Mouse (Mus musculus) stomach, postnatal 0 days (tissue): ENCODE data around the gene Nf1. TPM values are rescaled to one million over a fixed set of nuclear protein-coding genes. Genes with fewer than 3 reads are reported as not detected.

Source experiments
- ATAC-seq: fragments of 200-750 bp; cut with Nextera tagmentation; 2 replicates; pipeline ENCODE4 v1.8.0; 2017; ENCODE audit not compliant: low FRiP score, low TSS enrichment
- DNase-seq: peaks from one replicate; pipeline ENCODE4 v3.0.0-alpha.2; 2016; ENCODE audit warnings: low spot score
- H3K27ac ChIP-seq: fragments of 300-500 bp; sonication (generic); replicated peaks from 2 replicates; pipeline ENCODE4 v1.5.1; 2014; ENCODE audit warnings: mild to moderate bottlenecking, control low read depth
- H3K27me3 ChIP-seq: fragments of 300-500 bp; sonication (generic); 2 replicates; pipeline ENCODE4 v1.6.1; 2014; ENCODE audit warnings: low read length; ENCODE audit not compliant: control insufficient read depth, insufficient read depth
- H3K36me3 ChIP-seq: fragments of 300-500 bp; sonication (generic); 2 replicates; pipeline ENCODE4 v1.6.1; 2014; ENCODE audit warnings: low read length, mixed read lengths; ENCODE audit not compliant: control insufficient read depth, insufficient read depth
- H3K4me1 ChIP-seq: fragments of 300-500 bp; sonication (generic); replicated peaks from 2 replicates; pipeline ENCODE4 v1.6.1; 2014; ENCODE audit warnings: antibody characterized with exemption; ENCODE audit not compliant: control insufficient read depth, insufficient read depth
- H3K4me2 ChIP-seq: fragments of 300-500 bp; sonication (generic); replicated peaks from 2 replicates; pipeline ENCODE4 v1.6.1; 2014; ENCODE audit warnings: low read depth, mild to moderate bottlenecking, control low read depth, moderate library complexity
- H3K4me3 ChIP-seq: fragments of 300-500 bp; sonication (generic); 2 replicates; pipeline ENCODE4 v1.5.1; 2014; ENCODE audit warnings: low read depth, low read length, control low read depth
- H3K9ac ChIP-seq: fragments of 300-500 bp; sonication (generic); 2 replicates; pipeline ENCODE4 v1.6.1; 2014; ENCODE audit warnings: mild to moderate bottlenecking, low read length, control low read depth, mixed read lengths
- H3K9me3 ChIP-seq: fragments of 300-500 bp; sonication (generic); 2 replicates; pipeline ENCODE4 v1.6.1; 2016; ENCODE audit warnings: low read length; ENCODE audit not compliant: control insufficient read depth
- CTCF ChIP-seq: IDR thresholded peaks from 2 replicates; pipeline ENCODE4 v1.5.1; 2016; ENCODE audit warnings: antibody characterized with exemption, low read depth, mild to moderate bottlenecking, moderate library complexity
- EP300 ChIP-seq: optimal IDR thresholded peaks from 2 replicates; pipeline ENCODE3; 2016; ENCODE audit warnings: antibody characterized with exemption
- WGBS: fragments of 180-500 bp; shearing (Covaris S2); extraction: QIAGEN DNeasy Blood & Tissue Kit; methylation state at CpG from one replicate; pipeline ENCODE4 v1.1.7; 2014; 5-methylcytosine and 5-hydroxymethylcytosine counted together
- polyA plus RNA-seq: library from polyadenylated mRNA; unstranded; fragments of >200 nt; fragmentation: Nextera tagmentation; extraction: Ambion mirVana; gene quantifications from 2 replicates; pipeline ENCODE4 v1.2.1, GENCODE M21; 2015

Nf1 gene
- polyA plus RNA-seq, 1 experiment from 2014 or later = 3.2 TPM

DNA sequence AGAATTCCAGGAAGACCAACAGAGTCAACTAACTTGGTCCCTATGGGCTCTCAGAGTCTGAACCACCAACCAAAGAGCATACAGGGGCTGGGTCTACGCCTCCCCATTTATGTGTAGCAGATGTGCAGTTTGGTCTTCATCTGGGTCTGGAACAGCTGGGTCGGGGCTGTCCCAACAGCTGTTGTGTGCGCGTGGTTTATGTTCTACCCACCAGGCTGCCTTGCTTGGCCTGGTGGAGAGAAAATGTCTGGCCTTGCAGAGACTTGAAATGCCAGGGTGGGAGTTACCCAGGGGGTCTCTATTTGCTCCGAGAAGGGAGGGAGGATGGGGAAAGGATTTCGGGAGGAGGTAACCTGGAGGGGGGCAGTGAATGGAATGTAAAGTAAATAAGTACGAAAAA, 224.0 kb downstream of the Nf1 start:
- H3K9ac ChIP-seq = no peak overlapping the region
- no peaks in the 10 kb centered on the region for H3K4me1 ChIP-seq
- no peak overlapping the region for H3K4me3 ChIP-seq
- no peak overlapping the region for H3K4me2 ChIP-seq
- no peaks in the 10 kb centered on the region for H3K27me3 ChIP-seq
- peaks cover 5% of the 10 kb centered on the region; the same call in 1 of the 2 replicates for H3K36me3 ChIP-seq
- ATAC-seq = no peak
- no peaks in the 10 kb centered on the region for H3K9me3 ChIP-seq
- no peak for DNase-seq
- WGBS = 91% methylated on average over 7 of the region's 7 CpGs
- H3K27ac ChIP-seq = no peak overlapping the region
- TF ChIP-seq EP300 = no peak
- TF ChIP-seq CTCF = no peak

DNA sequence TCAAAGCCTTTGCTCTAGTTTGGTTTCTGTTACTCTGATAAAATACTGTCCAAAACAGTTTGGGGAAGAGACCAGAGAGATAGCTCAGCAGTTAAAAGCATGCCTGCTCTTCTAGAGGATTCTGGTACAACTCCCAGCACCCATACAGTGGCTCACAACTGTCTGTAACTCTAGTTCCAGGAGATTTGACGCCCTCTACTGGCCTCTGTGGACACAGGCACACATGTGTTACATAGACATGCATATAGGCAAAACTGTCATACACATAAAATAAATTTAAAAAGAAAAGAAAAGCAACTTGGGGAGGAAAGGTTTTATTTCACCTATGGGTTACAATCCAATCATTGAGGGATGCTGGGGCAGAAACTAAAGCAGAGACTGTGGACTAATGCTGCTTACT, 227.5 kb downstream of the Nf1 start:
- no peaks in the 10 kb centered on the region for H3K4me1 ChIP-seq
- no peak overlapping the region for H3K9ac ChIP-seq
- H3K9me3 ChIP-seq = no peaks in the 10 kb centered on the region
- H3K27ac ChIP-seq = no peak overlapping the region
- peak; percentile 24; the same call in 1 of the 2 replicates for TF ChIP-seq CTCF
- TF ChIP-seq EP300 = no peak
- ATAC-seq = no peak
- 51% methylated on average over 1 of the region's 1 CpGs for WGBS
- peaks cover 9% of the 10 kb centered on the region; the same call in 1 of the 2 replicates for H3K36me3 ChIP-seq
- no peaks in the 10 kb centered on the region for H3K27me3 ChIP-seq
- no peak overlapping the region for H3K4me3 ChIP-seq
- DNase-seq = no peak
- H3K4me2 ChIP-seq = no peak overlapping the region

GRCm38 (mm10) chr11:79568197-79568911, 228.9 kb downstream of the Nf1 start:
- Histone ChIP-seq H3K4me1 (no peaks in the 10 kb centered on the region), H3K36me3 (peaks cover 6% of the 10 kb centered on the region; the same call in 1 of the 2 replicates), H3K4me2 (no peak overlapping the region), H3K27ac (no peak overlapping the region), H3K27me3 (no peaks in the 10 kb centered on the region), H3K9ac (no peak overlapping the region), H3K9me3 (no peaks in the 10 kb centered on the region), H3K4me3 (no peak overlapping the region)
- DNase-seq = peak; percentile 11
- TF ChIP-seq CTCF = no peak
- TF ChIP-seq EP300 = no peak
- 69% methylated on average over 11 of the region's 11 CpGs for WGBS
- ATAC-seq = peak; percentile 56; the same call in 1 of the 2 replicates

- no peak overlapping the region for H3K4me3 ChIP-seq
- WGBS = 94% methylated on average over 2 of the region's 2 CpGs
- TF ChIP-seq CTCF = no peak
- no peak for TF ChIP-seq EP300
- no peak for DNase-seq
- no peak for ATAC-seq
- no peak overlapping the region for H3K4me2 ChIP-seq
- H3K27ac ChIP-seq = no peak overlapping the region
- H3K9me3 ChIP-seq = no peaks in the 10 kb centered on the region
- H3K36me3 ChIP-seq = peaks cover 3% of the 10 kb centered on the region; the same call in 1 of the 2 replicates
- no peak overlapping the region for H3K9ac ChIP-seq
- H3K27me3 ChIP-seq = no peaks in the 10 kb centered on the region
- no peaks in the 10 kb centered on the region for H3K4me1 ChIP-seq
Measured at GRCm38 (mm10) chr11:79570319-79570718, 230.8 kb downstream of the Nf1 start.

- no peaks in the 10 kb centered on the region for H3K9me3 ChIP-seq
- TF ChIP-seq CTCF = no peak
- TF ChIP-seq EP300 = no peak
- H3K4me1 ChIP-seq = no peaks in the 10 kb centered on the region
- H3K4me3 ChIP-seq = no peak overlapping the region
- H3K27me3 ChIP-seq = no peaks in the 10 kb centered on the region
- DNase-seq (no peak), ATAC-seq (no peak)
- H3K36me3 ChIP-seq = no peaks in the 10 kb centered on the region; the same call in 1 of the 2 replicates
- no peak overlapping the region for H3K4me2 ChIP-seq
- no peak overlapping the region for H3K9ac ChIP-seq
- WGBS = 80% methylated on average over 3 of the region's 3 CpGs
- H3K27ac ChIP-seq = no peak overlapping the region
Measured at GRCm38 (mm10) chr11:79573836-79574235, 234.3 kb downstream of the Nf1 start.

GRCm38 (mm10) chr11:79575383-79576073, 236.0 kb downstream of the Nf1 start:
- Histone ChIP-seq H3K4me2 (no peak overlapping the region), H3K9me3 (no peaks in the 10 kb centered on the region), H3K27ac (no peak overlapping the region), H3K4me1 (no peaks in the 10 kb centered on the region), H3K27me3 (no peaks in the 10 kb centered on the region), H3K4me3 (no peak overlapping the region), H3K36me3 (peaks cover 3% of the 10 kb centered on the region), H3K9ac (no peak overlapping the region)
- 87% methylated on average over 14 of the region's 14 CpGs for WGBS
- no peak for TF ChIP-seq EP300
- TF ChIP-seq CTCF = no peak
- DNase-seq (no peak), ATAC-seq (no peak)
